Mouse (Mus musculus) fat pad, adult 2 months (tissue): ENCODE results near the gene Mpl.

Experiments used
- DNase-seq: peaks from one replicate; pipeline ENCODE4 v3.0.0-alpha.2; 2011; ENCODE audit warnings: low read depth, low spot score; ENCODE audit errors: extremely low read depth

Gene Mpl

DNA sequence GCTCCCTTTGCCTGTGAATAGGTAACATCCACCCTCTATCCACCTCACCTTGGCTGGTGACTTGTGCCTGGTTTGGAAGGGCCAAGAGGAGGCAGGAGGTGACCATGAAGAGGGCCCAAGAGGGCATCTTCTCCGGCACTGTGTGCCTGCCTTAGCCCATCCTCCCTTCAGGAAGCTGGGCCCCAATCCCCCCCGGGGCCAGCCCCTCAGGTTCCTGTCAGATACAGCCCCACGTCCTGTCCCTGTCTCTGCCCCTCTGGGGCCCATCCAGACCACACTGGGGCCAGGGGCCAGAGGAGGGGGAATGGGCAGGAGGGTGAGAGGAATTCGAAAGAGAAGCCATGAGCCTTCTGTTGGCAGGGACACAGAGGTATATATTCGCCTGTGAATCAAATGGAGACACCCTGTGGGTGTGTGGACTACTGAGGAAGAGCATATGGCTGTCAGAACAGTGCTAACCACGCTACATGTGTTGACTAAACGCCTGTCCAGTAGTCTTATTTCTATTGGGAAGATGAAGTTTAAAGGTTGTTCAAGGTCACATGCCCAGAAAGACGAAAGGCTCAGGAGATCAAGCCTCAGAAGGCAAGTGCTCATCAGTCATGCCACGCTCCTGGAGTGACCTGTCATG, at the start of gene Mpl:
Mpl (minus strand) TSS at position 169 of the 631 bp plus-strand sequence.
- no peak for DNase-seq

DNA sequence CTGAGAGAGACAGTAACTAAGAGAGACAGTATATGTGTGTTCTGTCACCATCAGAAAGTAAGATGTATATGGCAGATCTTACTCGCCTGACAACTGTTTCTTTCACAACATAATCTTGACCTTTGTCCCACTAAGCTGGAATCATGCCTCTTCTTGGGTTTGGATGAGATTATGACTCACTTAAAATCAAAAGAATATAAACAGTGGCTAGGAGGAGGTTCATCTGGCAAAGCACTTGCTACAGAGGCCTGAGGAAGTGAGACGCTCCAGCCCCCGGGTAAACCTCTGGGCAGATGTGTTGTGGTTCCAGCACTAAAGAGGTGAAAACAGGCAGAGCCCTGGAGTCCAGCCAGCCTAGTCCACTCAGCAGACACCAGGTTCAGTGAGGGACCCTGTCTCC, 48.2 kb upstream of the Mpl start:
- DNase-seq: peak; percentile 50

DNA sequence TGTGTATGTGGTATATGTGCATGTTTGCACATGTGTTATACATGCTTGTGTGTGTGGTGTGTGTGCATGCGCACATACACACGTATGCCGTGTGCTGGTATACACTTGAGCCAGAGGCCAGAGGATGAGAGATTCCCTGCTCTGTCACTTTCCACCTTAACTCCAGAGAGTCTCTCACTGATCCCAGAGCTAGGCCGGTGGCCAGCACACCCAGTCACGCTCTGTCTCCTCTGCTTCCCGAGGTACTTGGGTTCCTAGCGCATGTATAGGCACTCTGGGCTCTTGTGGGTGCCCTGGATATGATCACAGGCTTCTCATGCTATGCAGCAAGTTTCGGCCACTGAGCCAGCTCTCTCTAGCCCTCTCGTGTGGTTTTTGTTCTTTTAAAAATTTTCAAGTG, 43.5 kb upstream of the Mpl start:
- no peak for DNase-seq

DNA sequence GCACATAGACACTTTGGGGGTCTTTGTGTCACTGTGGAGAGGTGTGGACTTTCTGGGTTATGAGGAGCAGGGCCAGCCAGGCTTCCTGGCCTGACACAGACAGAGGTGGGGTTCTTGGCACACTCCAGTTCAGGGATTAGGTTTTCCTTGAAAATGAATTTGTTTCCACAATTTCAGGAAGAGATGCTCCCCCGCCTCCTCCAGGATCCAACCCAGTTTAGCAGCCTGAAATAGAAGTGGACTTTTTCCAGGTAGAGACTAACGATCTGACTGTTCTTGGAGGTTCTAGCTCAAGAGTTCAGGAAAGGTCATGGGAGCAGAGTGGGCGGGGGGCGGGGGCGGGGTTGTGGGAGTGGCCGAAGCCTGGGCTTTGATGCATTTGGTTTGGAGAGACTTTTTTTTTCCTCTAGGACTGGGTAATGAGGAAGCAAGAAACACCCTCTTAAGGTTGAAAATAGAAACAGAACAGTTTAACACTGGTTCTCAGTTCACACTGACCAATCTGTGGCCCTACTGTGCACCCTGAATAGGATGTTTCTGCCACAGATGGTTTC, 42.9 kb upstream of the Mpl start:
- no peak for DNase-seq

DNA sequence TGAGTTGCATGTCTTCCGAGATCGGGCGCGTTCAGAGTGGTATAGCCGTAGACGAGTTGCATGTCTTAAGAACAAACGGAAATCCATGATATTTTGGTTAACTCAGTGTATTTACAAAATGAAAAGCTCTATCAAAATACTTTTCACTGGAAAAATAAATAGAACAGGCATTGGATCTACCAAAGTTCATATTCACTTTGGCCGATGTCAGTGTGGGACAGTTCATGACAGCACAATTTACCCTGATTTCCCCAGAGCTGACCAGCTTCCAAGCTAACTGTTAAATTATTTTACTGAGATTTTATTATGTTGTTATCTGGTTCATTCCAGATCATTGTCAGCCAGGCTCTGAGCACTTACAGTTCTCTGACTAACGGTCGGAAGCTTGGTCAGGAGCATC, 33.1 kb upstream of the Mpl start:
- DNase-seq: no peak

DNA sequence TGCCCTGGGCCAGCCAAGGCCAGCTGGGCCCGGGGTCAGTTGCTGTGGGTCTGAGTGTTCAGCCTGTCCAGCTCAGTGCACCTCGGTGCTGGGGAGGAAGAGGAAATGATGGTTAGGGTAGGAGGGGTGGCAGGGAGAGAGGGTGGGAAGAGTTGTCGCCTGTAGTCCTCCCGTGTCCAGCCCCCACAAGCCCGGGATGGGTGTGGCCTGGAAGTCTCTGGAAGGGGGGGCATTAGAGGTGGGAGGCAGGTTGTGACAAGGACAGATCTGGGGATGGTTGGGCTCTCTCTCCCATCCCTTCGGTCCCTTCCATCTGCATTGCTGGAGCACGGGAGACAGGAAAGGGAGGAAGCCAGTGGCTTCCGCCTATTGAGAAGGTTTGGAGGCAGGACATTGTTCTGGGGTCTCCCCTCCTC, 32.4 kb upstream of the Mpl start, which contains the start of gene Tie1:
Tie1 (minus strand) TSS at position 345 of the 416 bp plus-strand sequence.
- no peak for DNase-seq

DNA sequence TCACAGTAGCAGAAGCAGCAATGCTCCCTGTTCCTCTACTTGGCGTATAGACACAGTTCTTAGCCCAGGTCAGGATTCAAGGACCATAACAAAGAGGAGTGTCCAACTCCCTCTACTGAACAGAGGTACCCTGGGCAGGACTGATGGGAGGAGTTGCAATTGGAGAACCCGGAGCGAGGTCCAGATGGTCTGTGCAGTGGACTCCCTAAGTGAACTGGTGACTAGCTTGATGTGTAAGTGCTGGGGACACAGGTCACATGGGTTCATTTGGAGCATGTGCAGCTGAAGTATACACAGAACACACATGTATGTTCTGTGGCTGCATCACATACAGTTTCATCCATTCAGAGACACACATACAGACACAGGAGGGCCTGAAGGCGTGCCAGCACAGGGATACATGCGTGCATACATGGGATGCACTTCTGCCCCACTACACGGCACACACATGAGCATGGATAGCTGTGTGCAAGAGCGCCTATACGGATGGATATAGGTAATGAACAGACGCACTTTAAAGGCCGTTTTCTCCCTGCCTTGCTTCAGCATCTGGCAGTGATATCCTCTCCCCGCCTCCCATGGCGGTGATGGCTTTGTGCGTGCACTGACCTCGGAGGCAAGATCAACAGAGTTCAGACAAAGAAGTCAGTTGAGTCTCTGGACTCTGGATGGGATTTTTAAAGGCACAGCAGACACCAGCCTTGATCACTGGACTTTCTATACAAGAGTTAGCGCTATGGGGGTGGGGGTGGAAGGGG, 19.6 kb upstream of the Mpl start:
- no peak for DNase-seq

DNA sequence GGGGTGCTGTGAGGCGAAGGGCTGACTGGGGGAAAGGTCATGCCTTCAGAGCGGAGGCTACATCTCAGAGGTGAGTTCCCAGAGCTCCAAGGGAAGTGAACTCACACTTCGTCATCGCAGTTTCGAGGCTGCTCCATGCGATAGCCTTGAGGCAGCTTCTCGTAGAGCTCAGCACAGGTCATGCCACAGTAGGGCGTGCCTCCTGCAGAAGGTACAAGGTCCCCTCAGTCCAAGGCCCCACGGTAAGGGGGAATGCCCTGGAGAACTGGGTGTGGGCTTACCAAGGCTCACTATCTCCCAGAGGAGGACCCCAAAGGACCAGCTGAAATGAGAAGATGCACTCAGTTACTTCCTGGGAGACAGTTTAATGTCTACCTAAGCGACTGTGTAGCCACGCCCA, 15.4 kb upstream of the Mpl start:
- no peak for DNase-seq

DNA sequence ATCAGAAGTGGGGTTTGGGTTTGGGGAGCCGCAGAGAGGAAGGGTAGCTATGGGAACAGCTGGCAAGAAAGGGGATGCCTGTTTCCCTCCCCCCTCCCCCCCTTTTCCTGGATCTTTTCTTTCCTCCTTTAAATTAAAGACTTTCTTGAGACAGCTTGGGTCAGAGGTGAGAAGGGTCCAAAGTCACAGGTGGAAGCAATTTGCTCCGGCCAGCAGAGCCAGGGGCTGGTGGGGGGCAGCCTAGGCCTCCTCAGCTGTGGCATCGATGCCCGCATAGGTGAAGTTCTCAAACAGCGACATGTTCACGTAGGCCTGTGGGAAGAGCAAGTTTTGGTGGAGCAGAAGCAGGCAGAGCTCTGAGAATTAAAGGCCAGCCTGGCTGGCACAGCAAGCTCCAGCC, 14.0 kb upstream of the Mpl start:
- DNase-seq: no peak

DNA sequence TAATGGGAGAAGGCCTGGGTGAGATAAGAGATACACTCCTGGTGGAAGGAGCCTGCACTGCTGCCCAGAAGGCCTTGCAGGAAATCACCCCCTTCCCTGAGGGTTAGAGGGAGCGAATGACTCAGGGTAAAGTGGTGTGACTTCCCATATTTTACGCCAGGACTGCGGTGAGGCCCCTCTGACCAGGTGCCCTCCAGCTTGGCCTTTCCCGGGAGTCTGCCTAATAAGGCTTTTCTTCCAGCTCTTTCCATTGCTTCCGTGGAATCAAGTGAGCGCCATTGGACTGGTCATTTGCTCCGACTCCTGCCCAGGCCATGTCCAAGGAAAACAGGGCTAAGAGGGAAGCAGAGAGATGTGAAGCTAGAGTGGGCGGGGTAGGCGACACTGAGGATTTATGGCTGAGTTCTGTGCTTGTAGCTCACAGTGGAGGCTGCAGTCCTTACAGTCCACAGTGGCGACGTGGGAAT, 8.4 kb upstream of the Mpl start:
- DNase-seq: no peak

DNA sequence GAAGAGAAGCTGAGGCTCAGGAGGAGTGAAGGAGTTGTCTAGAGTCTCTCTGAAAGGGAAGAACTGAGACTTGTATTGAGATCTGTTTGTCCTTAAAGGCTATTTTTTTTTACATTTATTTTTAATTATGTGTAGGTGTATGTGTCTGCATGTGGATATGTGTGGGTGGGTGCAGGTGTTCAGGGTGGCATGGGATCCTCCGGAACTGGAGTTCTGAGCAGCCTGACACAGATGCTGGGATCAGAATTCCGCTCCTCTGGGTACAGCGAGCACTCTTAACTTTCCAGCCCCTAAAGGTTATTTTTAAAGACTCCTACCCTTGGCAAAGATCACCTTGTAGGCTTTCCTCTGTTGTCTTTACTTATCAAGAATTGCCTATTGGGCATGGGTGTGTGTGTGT, 7.6 kb upstream of the Mpl start:
- no peak for DNase-seq

DNA sequence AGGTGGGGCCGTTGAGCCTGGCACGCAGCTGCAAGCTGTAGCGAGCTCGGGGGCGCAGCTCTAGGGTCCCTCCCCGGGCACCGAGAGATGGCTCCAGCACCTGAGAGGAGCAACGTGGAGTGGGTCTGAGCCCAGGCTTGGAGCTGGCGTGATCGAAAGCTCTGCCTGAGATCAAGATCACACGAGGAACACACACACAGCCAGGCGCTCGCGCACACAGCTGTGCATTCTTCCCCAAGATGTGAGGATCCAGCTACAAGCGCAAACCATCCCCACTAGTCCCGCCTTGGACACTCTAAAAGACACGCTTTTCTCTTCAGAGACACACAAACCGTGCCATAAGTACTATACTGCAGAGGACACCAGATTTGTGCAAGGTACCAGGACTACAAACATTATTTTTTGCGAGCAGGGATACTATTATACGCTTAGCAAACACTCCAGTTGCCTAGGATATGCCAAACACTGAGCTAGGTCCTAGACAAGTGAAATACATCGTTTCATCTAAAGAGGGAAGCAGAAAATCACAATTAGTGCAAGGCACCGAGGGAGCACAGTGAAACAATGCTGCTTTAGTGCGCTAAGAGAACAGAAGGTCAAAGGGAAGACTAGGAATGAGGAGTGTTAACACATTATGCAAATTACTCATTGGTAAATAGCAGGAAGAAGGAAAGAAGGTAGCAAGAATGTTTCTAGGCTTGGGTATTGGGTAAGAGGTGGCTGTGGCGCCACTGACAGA, 10.7 kb downstream of the Mpl start:
- no peak for DNase-seq

DNA sequence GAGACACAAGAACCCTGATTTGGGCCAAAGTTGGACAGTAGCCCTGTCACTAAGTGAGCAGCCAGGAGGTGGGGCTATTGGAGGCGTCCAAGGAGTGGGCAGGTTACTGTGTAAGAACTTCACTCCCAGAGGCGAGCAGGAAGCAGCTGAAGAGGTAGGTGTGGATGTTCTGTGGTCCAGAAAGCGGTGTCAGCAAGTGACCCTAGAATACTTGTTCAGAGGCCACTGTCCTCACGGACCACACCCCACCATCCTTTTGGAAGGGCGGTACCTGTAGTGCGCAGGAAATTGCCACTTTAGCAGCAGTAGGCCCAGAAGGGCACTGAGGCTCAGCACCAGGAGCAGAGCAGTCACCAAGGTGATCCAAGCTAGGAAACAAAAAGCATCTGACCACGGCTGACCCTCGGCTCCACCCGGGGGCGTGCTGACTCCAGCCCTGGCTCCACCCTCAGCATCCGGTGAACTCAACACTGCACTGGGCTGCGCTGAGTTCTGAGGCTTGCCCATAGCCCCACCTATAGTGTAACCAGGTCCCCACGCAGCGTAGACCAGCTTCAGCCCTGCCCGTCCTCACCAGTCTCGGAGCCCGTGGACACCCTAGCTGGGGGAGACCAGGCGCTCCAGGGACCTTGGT, 11.4 kb downstream of the Mpl start:
- DNase-seq: no peak

DNA sequence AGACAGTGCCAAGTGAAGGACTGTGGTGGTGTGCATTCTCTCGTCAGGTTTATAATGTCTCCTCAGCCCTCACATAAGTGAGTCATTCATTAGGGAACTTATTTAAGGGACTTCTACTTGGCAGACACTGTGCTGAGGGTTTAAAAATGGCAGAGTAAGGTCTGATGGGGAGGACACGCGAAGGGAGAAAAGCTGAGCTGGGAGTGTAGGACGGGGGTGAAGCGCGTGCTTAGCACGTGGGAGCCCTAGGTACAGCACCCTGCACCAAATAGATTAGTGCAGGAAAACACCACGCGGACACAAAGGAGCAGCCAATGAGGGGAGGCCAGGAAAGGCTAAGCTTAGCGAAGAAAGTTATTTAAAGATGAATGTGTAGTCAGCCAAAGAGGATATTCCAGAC, 12.2 kb downstream of the Mpl start:
- no peak for DNase-seq

DNA sequence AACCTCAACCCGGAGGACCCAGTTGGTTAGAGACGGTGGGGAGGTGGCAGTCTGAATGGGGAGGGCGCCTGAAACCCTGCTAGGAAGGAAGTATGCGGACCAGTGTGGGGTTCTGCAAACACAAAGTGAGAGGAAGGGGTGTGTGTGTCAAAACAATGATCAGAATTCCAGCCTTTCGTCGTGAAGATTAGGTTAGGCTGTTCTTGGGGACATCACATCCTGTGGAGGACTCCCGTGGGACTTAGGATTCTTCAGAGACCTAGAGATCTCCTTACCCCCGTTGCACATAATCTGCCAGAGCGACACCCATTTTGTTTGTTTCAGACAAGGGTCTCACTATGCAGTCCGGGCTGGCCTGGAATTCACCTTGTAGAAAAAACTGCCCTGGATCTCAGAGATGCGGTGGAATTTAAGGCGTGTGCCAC, 19.5 kb downstream of the Mpl start:
- no peak for DNase-seq

DNA sequence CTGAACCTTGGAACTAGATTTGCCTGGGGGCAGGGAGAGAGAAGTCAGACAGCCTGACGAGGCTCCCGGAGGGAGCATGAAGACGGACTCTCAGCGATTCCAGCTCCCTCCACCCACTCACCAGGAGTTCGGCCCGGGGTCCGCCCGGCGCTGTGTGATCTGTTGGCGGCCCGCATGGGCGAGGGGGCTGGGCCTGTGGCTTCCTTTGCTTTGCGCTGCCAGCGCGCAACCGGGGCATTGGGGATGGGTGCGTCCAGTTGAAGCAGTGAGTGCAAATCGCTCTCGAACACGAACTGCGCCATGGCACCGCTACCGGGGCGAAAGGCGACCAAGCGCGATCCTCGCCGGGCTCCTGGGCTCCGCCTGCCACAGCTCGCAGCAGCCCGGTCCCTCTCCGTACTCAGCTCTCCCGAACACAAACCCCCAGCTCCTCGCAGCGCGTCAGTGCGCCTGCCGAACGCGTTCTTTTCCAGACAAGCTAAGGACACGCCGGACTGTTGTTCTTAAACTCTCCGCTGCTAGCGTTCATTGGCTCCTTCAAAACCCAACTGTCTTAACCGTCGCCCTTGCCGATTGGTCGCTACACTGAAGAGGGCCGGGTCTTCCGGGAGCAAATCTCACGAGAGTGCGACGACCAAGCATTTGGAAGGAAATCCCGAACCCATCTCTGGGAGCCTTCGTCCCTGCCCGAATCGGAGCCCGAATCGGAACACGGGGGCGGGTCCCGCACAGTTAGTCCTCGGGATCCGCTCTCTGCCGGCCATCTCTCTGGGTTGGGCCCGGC, 20.3 kb downstream of the Mpl start, which contains the start of gene Cdc20:
Cdc20 (minus strand) TSS at position 533 of the 784 bp plus-strand sequence.
- no peak for DNase-seq

DNA sequence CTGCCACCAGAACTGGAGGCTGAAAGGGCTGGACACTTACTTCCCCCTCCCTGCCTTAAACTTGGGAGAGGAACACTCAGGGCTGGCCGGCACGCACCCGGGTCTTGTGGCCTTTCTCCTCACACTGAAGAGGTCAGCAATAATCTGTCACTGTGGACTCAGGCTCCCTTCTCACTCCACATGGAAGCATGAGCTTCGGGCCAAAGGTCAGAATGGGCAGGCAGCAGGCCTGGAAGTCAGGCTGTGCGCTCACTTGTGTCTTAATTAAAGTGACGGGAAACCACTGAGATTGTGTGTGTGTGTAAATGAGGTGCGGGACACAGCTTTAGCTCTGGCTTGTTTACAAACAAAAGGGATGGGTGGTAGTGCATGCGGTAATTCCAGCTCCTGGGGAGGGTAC, 25.0 kb downstream of the Mpl start:
- no peak for DNase-seq

DNA sequence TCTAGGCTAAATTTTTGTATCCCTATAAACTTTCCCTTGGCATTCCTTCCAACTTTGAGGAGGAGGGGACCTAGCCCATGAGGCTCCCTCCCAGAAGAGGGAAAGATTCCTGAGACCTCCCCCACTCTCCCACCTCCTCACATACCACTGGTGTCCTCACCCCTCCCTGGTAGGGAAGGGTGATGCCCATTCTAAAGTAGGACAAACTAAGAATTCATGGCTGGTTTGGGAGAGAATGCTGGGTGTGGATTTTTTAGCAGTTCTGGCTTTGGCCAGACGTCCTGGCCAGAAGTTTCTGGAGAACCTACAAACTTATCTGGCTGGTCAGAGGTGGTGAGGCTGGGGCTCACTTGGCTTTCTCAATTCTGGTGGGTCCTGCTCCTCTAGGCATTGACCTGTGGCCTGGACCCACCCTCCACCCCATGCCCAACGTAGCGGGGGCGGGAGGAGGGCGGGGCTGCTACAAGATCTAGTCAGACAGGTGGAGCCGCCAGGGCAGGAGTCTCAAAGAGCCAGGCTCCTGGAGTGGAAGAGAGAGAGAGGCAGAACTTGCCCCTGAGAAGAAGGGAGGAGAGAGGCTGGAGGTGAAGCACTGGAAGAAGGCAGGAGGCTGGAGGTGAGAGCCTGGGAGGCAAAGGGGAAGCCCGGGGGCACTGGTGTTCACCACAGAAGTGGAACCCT, 28.0 kb downstream of the Mpl start:
- no peak for DNase-seq

DNA sequence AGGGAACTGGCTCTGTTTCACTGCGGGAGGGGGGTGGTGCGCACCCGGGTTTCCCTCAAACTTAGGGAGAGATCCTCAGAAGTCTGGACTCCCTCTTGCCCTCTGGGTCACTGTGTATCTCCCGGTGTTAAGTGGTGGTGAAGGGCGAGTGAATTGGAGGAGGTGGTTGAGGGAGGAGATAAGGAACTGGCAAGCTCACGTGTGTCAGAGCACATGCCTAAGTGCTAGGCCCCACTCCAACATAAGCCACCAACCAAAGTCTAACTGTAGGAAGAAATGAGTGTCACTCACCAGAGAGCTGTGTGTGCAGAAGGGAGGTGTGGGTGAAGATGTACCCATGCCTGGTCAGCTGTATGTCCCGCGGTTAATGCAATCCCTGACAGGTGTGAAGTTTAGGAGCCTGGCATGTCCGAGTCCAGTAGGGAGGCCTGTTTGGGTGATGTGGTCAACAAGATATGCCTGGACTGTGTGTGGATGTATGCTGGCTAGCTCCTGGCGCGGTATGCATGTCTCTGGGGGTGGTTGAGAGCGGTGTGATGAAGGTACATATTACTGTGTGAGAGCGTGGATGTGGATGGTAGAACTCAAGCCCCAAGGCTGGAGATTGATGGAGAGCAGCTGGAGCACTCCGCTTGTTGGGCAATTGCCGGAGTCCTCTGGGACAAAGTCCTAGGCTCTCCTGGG, 28.6 kb downstream of the Mpl start:
- DNase-seq: no peak
